Mouse (Mus musculus) mature B cell (primary cell): ENCODE measurements around the gene Ckmt1.
"Not testable (repeated sequence)": the region's sequence is repeated elsewhere in the genome, so short reads cannot be mapped to it uniquely, and the experiment has no call there.

Experiments used
- in situ Hi-C: fragments of 300-500 bp; cut with MboI; formaldehyde crosslinking; loops from 2 replicates; pipeline ENCODE4 v1.14.3; 2019

Ckmt1 gene

GRCm38 (mm10) chr2:121357494-121357893 is at the start of gene Ckmt1:
TSS of gene Ckmt1 (plus strand) at chr2:121357714.
- in situ Hi-C loops = no loop called here

- in situ Hi-C loops = no loop called here
Observed at GRCm38 (mm10) chr2:121308997-121309416, 48.5 kb upstream of the Ckmt1 start.

GRCm38 (mm10) chr2:121316278-121316677 is 41.2 kb upstream of the Ckmt1 start:
- in situ Hi-C loops = no loop called here

- in situ Hi-C loops = no loop called here
Observed at GRCm38 (mm10) chr2:121323041-121323440, 34.5 kb upstream of the Ckmt1 start.

- in situ Hi-C loops = no loop called here
Observed at GRCm38 (mm10) chr2:121323693-121324470, 33.6 kb upstream of the Ckmt1 start.

GRCm38 (mm10) chr2:121329492-121329891 is 28.0 kb upstream of the Ckmt1 start:
- in situ Hi-C loops = no loop called here

GRCm38 (mm10) chr2:121339057-121339456 is 18.5 kb upstream of the Ckmt1 start:
- in situ Hi-C loops = no loop called here

GRCm38 (mm10) chr2:121353156-121353555 is 4.4 kb upstream of the Ckmt1 start:
- in situ Hi-C loops = no loop called here

- in situ Hi-C loops = no loop called here
Observed at GRCm38 (mm10) chr2:121354378-121354777, 3.1 kb upstream of the Ckmt1 start.

- in situ Hi-C loops = no loop called here
Observed at GRCm38 (mm10) chr2:121354820-121355592, 2.5 kb upstream of the Ckmt1 start, which contains the start of gene Ppip5k1. TSS of gene Ppip5k1 (minus strand) at chr2:121355396.

- in situ Hi-C loops = no loop called here
Observed at GRCm38 (mm10) chr2:121357961-121358360, 447 bp downstream of the Ckmt1 start.

GRCm38 (mm10) chr2:121358381-121358780 is 867 bp downstream of the Ckmt1 start:
- in situ Hi-C loops = no loop called here

GRCm38 (mm10) chr2:121359461-121359860 is 1.9 kb downstream of the Ckmt1 start:
- in situ Hi-C loops = no loop called here

GRCm38 (mm10) chr2:121363656-121364055 is 6.1 kb downstream of the Ckmt1 start:
- in situ Hi-C loops = no loop called here

- in situ Hi-C loops = no loop called here
Observed at GRCm38 (mm10) chr2:121368831-121369230, 11.3 kb downstream of the Ckmt1 start.

- in situ Hi-C loops = no loop called here
Observed at GRCm38 (mm10) chr2:121370921-121371320, 13.4 kb downstream of the Ckmt1 start.

- in situ Hi-C loops = no loop called here
Observed at GRCm38 (mm10) chr2:121372266-121372665, 14.8 kb downstream of the Ckmt1 start.

GRCm38 (mm10) chr2:121374766-121375165 is 17.3 kb downstream of the Ckmt1 start:
- in situ Hi-C loops = no loop called here

GRCm38 (mm10) chr2:121386961-121387575 is 29.6 kb downstream of the Ckmt1 start, which contains the start of gene Strc:
TSS of gene Strc (minus strand) at chr2:121387168.
- in situ Hi-C loops = not testable (repeated sequence)

GRCm38 (mm10) chr2:121396624-121397023 is 39.1 kb downstream of the Ckmt1 start:
- in situ Hi-C loops = no loop called here

GRCm38 (mm10) chr2:121403296-121403695 is 45.8 kb downstream of the Ckmt1 start:
- in situ Hi-C loops = no loop called here

- in situ Hi-C loops = no loop called here
Observed at GRCm38 (mm10) chr2:121408160-121408559, 50.6 kb downstream of the Ckmt1 start.
